In the genomic region with DNA sequence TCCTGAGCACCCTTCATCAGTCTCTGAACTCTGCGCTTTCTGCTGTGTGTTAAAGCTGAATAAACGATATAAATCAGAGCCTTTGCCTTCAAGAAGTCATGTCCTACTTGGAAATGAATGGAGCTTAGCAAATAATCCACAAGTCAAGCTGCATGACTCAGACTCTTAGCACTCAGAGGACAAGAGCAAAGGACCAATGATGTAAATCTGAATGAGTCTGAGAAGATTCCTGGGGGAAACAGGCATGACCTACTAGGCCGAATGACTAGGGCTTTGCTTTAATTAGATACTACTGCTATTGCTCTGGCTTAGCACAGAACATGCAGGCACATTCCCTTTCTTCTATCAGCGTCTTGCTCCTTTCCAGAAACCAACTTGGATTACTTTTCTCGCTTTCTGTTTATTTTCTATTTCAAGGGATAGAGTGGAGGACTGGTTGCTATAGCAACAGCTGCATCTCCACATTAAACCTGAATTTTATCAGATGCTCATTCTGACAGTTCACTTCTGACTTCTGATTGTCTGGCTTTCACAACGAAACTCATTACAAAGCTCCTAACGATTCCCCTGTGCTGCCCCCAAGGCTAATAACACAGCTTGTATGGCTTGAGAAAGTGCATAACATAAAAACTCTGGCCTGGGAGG, we compare ENCODE assay signal across 17 mouse cellular contexts. TPM values are rescaled to one million over a fixed set of nuclear protein-coding genes. Genes with fewer than 3 reads are reported as not detected.
DNase-seq lines count a peak whose midpoint lies in the region; ATAC-seq and TF ChIP-seq lines count a peak whose summit lies in the region.
"Had no signal": no experiment of that assay in that cellular context is flagged by ENCODE, and none has a peak within 500 bp of the region (broad histone marks: within the 10 kb centered on the region; RNA-seq: fewer than 3 reads in every experiment).

No protein-coding gene starts in this region.

- peak overlapping the region; percentile 75 for H3K27ac ChIP-seq in forebrain, embryonic 12.5 days
- 0 out of 2 replicates have a peak overlapping the region, but pooled peaks have one; percentile 11 for H3K27ac ChIP-seq in hindbrain, postnatal 0 days
- H3K27ac ChIP-seq: intestine, embryonic 15.5 days had no signal

- peak; percentile 7 for ATAC-seq in frontal cortex, adult (ENCODE audit: low TSS enrichment)
- ATAC-seq in forebrain, embryonic 12.5 days (ENCODE audit: low FRiP score) = no peak
- no peak for ATAC-seq in hindbrain, postnatal 0 days
- ATAC-seq: intestine, embryonic 15.5 days had no signal

- TF ChIP-seq CTCF in hindbrain, postnatal 0 days (IDR thresholded peaks at IDR 0.05; ENCODE audit: low read depth) = no peak

- H3K9ac ChIP-seq in forebrain, embryonic 12.5 days = no peak overlapping the region
- no peak overlapping the region for H3K9ac ChIP-seq in hindbrain, postnatal 0 days (replicated peaks; ENCODE audit: low read length)
- H3K9ac ChIP-seq: intestine, embryonic 15.5 days; lung, embryonic 14.5 days had no signal

- 0 out of 2 replicates have a peak, but pooled peaks cover 2% of the 10 kb centered on the region for H3K36me3 ChIP-seq in forebrain, embryonic 12.5 days (replicated peaks)
- H3K36me3 ChIP-seq in hindbrain, postnatal 0 days (ENCODE audit: insufficient read depth, low read length) = no peaks in the 10 kb centered on the region
- H3K36me3 ChIP-seq: intestine, embryonic 15.5 days had no signal

- DNase-seq in frontal cortex, postnatal 10 days (ENCODE audit: low spot score in 2 of 2) = no peak
- DNase-seq in 3134 (ENCODE audit: extremely low read depth, insufficient read length, low spot score) = peak; percentile 21
- DNase-seq in hindbrain, postnatal 0 days (ENCODE audit: low spot score) = peak; percentile 59
- no peak for DNase-seq in adrenal gland, postnatal 4 days (ENCODE audit: low spot score in 2 of 2)
- DNase-seq in testis, postnatal 14 days (ENCODE audit: low spot score) = no peak
- DNase-seq in thymus, postnatal 36 days = no peak
- DNase-seq: cerebellum, postnatal 10 days; heart, postnatal 10 days; kidney, postnatal 10 days; left cerebral cortex, postnatal 4 days; lung, embryonic 14.5 days; right cerebral cortex, postnatal 25 days had no signal

- H3K9me3 ChIP-seq in forebrain, embryonic 12.5 days = no peaks in the 10 kb centered on the region
- no peaks in the 10 kb centered on the region for H3K9me3 ChIP-seq in hindbrain, postnatal 0 days (ENCODE audit: low read length)
- H3K9me3 ChIP-seq: intestine, embryonic 15.5 days had no signal

- H3K4me2 ChIP-seq in forebrain, embryonic 12.5 days = no peak overlapping the region
- no peak overlapping the region for H3K4me2 ChIP-seq in hindbrain, postnatal 0 days (ENCODE audit: low read depth, low read length)
- H3K4me2 ChIP-seq: intestine, embryonic 15.5 days; liver, embryonic 11.5 days; lung, embryonic 14.5 days had no signal

- no peaks in the 10 kb centered on the region for H3K27me3 ChIP-seq in forebrain, embryonic 12.5 days
- no peaks in the 10 kb centered on the region for H3K27me3 ChIP-seq in hindbrain, postnatal 0 days (ENCODE audit: insufficient read depth, low read length)
- H3K27me3 ChIP-seq: intestine, embryonic 15.5 days had no signal

- peaks cover 40% of the 10 kb centered on the region for H3K4me1 ChIP-seq in forebrain, embryonic 12.5 days
- peaks cover 27% of the 10 kb centered on the region for H3K4me1 ChIP-seq in hindbrain, postnatal 0 days (ENCODE audit: insufficient read depth, low read length)

- no peak overlapping the region for H3K4me3 ChIP-seq in forebrain, embryonic 12.5 days (replicated peaks)
- no peak overlapping the region for H3K4me3 ChIP-seq in hindbrain, postnatal 0 days (ENCODE audit: low read length)
- H3K4me3 ChIP-seq: intestine, embryonic 15.5 days; myocyte had no signal

- 59% methylated on average over 7 of the region's 7 CpGs for WGBS in forebrain, embryonic 12.5 days
- 64% methylated on average over 7 of the region's 7 CpGs for WGBS in hindbrain, postnatal 0 days

RNA-seq across cellular contexts. Expression of a gene that starts 40.2 kb away (rescaled TPM):
- 4.4 and 5.3 TPM in 2 replicates for polyA plus RNA-seq in forebrain, embryonic 12.5 days (2016; fragmentation: Nextera tagmentation; extraction: Ambion mirVana)
- total RNA-seq in hindbrain, postnatal 0 days (2014; rRNA removed) = 22.7 and 23.3 TPM in 2 replicates
- 3.0 and 3.1 TPM in 2 replicates for polyA plus RNA-seq in hindbrain, postnatal 0 days (2015; fragmentation: Nextera tagmentation; extraction: Ambion mirVana)
- 10 to 100 TPM; 13.4 to 13.5 TPM for total RNA-seq in adrenal gland, postnatal 4 days (2021)

Comparison
In these comparisons a context has a peak if more than half of its experiments do, and no peak if none do; other contexts are left out.
1. DNase-seq: peak in 3134 (single experiment) and hindbrain, postnatal 0 days (single experiment); none in frontal cortex, postnatal 10 days (0 of 2), adrenal gland, postnatal 4 days (0 of 2), testis, postnatal 14 days (single experiment) and thymus, postnatal 36 days (0 of 2).